Mouse (Mus musculus) G1E (cell line): ENCODE results near the gene M1ap.

Experiments used
- CTCF ChIP-seq: IDR thresholded peaks from 2 replicates; pipeline ENCODE4 v1.5.1; 2012; ENCODE audit warnings: low read depth, low read length, inconsistent platforms, mixed read lengths
- GATA1 ChIP-seq: IDR thresholded peaks from 2 replicates; pipeline ENCODE4 v1.6.1; 2012; ENCODE audit warnings: borderline replicate concordance, low read length, inconsistent platforms, mixed read lengths
- POLR2AphosphoS5 ChIP-seq: IDR thresholded peaks from 2 replicates; pipeline ENCODE4 v1.6.1; 2012; ENCODE audit warnings: low read depth, low read length, inconsistent platforms; ENCODE audit not compliant: insufficient replicate concordance
- TAL1 ChIP-seq: conservative IDR thresholded peaks from 2 replicates; pipeline ENCODE4 v1.6.1; 2012; ENCODE audit warnings: low read depth, low read length, inconsistent platforms, mixed read lengths

DNA sequence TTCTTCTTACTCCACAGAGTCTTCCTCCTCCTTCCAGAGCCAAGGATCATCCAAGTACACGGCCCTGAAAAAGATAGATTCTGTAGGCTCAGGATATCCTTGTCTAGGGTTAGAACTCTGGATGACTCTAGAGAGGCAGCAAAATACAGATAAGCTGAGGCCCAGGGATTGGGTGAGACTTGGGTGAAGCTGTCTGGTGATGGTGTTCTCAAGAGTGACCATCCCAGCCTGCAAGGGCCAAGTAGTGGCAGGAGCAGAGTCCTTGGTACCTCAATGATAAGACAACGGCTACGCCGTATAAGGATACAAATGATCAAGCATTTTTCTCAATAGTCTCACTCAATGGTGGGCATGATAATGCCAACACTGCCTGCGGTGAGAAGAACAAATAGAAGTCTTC, 57.1 kb downstream of the M1ap start:
- TF ChIP-seq CTCF = no peak
- no peak for TF ChIP-seq POLR2AphosphoS5
- no peak for TF ChIP-seq GATA1
- TF ChIP-seq TAL1 = no peak
